Mouse (Mus musculus) testis, adult 2 months (tissue): Measurements from ENCODE around the gene Krtap9-1.

ENCODE experiments used
- CTCF ChIP-seq: fragments of 200-500 bp; IDR thresholded peaks from 2 replicates; pipeline ENCODE4 v1.5.1; 2012; ENCODE audit warnings: low read depth, mild to moderate bottlenecking, inconsistent platforms, low read length, moderate library complexity; ENCODE audit not compliant: control insufficient read depth, insufficient read depth, insufficient replicate concordance
- POLR2A ChIP-seq: fragments of 200-500 bp; IDR thresholded peaks from 2 replicates; pipeline ENCODE4 v1.6.1; 2012; ENCODE audit warnings: low read depth, mild to moderate bottlenecking, inconsistent platforms, low read length, moderate library complexity; ENCODE audit not compliant: control insufficient read depth

DNA sequence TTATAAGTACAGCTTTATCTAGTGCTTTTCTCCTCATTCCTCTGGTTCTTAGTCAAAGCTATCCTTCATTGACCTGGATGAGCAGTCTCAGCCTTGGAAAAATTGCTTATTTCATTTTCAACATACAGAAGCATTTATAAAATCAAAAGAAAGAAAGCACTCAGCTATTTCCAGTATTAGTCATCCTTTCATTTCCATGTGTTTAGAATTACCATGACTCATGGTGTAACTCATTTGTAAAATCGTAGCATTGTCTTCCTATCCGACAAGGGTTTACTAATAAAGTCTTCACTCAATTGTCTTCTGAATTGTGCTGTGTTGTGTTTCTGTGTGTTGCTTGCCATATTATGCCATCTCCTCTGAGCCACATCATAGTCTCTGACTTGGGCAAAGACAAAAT, 14.4 kb upstream of the Krtap9-1 start:
- TF ChIP-seq POLR2A (no peak), CTCF (no peak)
